Mouse (Mus musculus) hindbrain, embryonic 15.5 days (tissue): ENCODE results near the gene Drc7. TPM values are rescaled to one million over a fixed set of nuclear protein-coding genes. Genes with fewer than 3 reads are reported as not detected.

Experiments
- ATAC-seq: fragments of 200-750 bp; cut with Nextera tagmentation; 2 replicates; pipeline ENCODE4 v1.8.0; 2017; ENCODE audit warnings: low read depth, moderate number of reproducible peaks, moderate TSS enrichment; ENCODE audit not compliant: low FRiP score
- H3K27ac ChIP-seq: fragments of 300-500 bp; sonication (generic); replicated peaks from 2 replicates; pipeline ENCODE4 v1.5.1; 2015; ENCODE audit warnings: mild to moderate bottlenecking, inconsistent platforms
- H3K27me3 ChIP-seq: fragments of 300-500 bp; sonication (generic); 2 replicates; pipeline ENCODE4 v1.6.1; 2015; ENCODE audit warnings: control low read depth, inconsistent platforms
- H3K36me3 ChIP-seq: fragments of 300-500 bp; sonication (generic); 2 replicates; pipeline ENCODE4 v1.6.1; 2015; ENCODE audit warnings: control low read depth, inconsistent platforms
- H3K4me1 ChIP-seq: fragments of 300-500 bp; sonication (generic); replicated peaks from 2 replicates; pipeline ENCODE4 v1.6.1; 2015; ENCODE audit warnings: control low read depth, inconsistent platforms
- H3K4me2 ChIP-seq: fragments of 300-500 bp; sonication (generic); 2 replicates; pipeline ENCODE4 v1.6.1; 2015; ENCODE audit warnings: moderate library complexity, mild to moderate bottlenecking, inconsistent platforms
- H3K4me3 ChIP-seq: fragments of 300-500 bp; sonication (generic); 2 replicates; pipeline ENCODE4 v1.5.1; 2015; ENCODE audit warnings: mild to moderate bottlenecking, inconsistent platforms
- H3K9ac ChIP-seq: fragments of 300-500 bp; sonication (generic); 2 replicates; pipeline ENCODE4 v1.6.1; 2015; ENCODE audit warnings: inconsistent platforms
- H3K9me3 ChIP-seq: fragments of 300-500 bp; sonication (generic); 2 replicates; pipeline ENCODE4 v1.6.1; 2016; ENCODE audit warnings: control low read depth, inconsistent platforms
- WGBS: fragments of 180-500 bp; shearing (Covaris S2); methylation state at CpG from one replicate; pipeline ENCODE4 v1.1.7; 2015; 5-methylcytosine and 5-hydroxymethylcytosine counted together
- polyA plus RNA-seq: library from polyadenylated mRNA; unstranded; fragments of >200 nt; fragmentation: Nextera tagmentation; extraction: Ambion mirVana; gene quantifications from 2 replicates; pipeline ENCODE4 v1.2.1, GENCODE M21; 2015

Drc7 gene
- polyA plus RNA-seq, 1 experiment from 2014 or later: 2.4 TPM

DNA sequence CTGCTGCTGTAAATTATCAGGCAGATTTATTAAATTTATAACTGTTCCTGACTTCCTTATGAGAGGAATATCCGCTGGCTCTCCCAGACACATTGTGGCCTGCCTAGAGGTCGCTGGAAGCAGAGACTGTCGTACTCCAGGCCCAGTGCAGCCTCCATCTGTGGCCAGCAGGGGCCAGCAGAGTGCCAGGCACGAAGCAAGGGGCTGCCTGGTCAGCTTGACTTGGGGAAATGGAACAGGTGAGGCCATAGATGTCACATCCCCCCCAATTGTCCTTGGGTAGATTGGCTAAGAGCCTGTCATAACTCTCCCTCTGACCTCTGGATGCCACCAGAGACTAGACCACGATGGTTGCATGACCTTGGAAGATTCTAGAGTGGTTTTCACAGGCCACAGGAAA lies 44.1 kb downstream of the Drc7 start:
- peak; percentile 60; the same call in 1 of the 2 replicates for ATAC-seq
- no peaks in the 10 kb centered on the region for H3K4me1 ChIP-seq
- H3K36me3 ChIP-seq: peaks cover 60% of the 10 kb centered on the region
- WGBS: 22% methylated on average over 5 of the region's 5 CpGs
- no peaks in the 10 kb centered on the region for H3K9me3 ChIP-seq
- no peak overlapping the region for H3K9ac ChIP-seq
- H3K4me2 ChIP-seq: no peak overlapping the region
- no peak overlapping the region for H3K4me3 ChIP-seq
- no peak overlapping the region for H3K27ac ChIP-seq
- H3K27me3 ChIP-seq: no peaks in the 10 kb centered on the region

DNA sequence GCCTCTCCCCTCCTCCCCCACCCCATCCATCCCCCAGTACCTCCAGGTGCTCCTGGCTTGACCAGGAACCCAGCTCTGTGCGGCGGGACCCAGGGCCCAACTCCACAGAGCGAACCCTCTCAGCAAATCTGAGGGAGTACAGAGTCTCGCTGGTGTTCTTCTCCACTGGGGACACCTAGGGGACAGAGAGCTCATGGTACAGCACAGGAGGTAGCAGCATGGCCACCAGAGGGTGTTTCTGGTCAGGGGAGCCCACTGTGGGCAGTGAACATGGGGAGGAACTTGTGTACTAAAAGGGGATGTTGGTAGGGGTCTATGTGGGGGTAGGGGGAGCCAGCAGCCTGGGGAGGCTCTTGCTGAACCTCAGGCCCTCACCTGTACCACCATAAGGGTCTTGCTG lies 47.1 kb downstream of the Drc7 start:
- Histone ChIP-seq H3K9me3 (no peaks in the 10 kb centered on the region), H3K27ac (no peak overlapping the region), H3K4me3 (no peak overlapping the region), H3K27me3 (no peaks in the 10 kb centered on the region), H3K4me1 (no peaks in the 10 kb centered on the region), H3K36me3 (peaks cover 54% of the 10 kb centered on the region), H3K9ac (no peak overlapping the region), H3K4me2 (no peak overlapping the region)
- ATAC-seq: no peak
- 80% methylated on average over 4 of the region's 4 CpGs for WGBS

DNA sequence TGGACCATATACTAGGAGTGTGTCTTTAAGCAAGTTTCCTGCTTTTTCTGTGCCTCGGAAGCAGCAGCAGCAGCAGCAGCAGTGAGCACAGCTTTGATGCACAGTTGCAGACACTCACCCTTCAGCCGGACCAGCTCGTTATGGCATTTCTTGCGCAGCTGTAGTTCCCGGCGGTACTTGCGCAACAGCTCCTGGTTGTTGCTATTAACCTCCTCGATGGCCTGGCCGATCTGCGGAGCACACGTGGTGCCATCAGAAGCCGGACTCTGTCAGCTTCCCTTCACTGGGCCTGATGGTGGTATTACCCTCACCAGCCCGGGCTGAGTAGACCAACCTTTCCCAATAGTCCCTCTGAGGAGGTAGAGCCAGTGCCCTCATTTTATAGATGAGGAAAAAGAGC lies 52.4 kb downstream of the Drc7 start:
- Histone ChIP-seq H3K36me3 (peaks cover 34% of the 10 kb centered on the region), H3K4me3 (no peak overlapping the region), H3K9me3 (no peaks in the 10 kb centered on the region), H3K27ac (no peak overlapping the region), H3K4me2 (no peak overlapping the region), H3K27me3 (no peaks in the 10 kb centered on the region), H3K9ac (no peak overlapping the region), H3K4me1 (no peaks in the 10 kb centered on the region)
- WGBS: 89% methylated on average over 13 of the region's 13 CpGs
- no peak for ATAC-seq

DNA sequence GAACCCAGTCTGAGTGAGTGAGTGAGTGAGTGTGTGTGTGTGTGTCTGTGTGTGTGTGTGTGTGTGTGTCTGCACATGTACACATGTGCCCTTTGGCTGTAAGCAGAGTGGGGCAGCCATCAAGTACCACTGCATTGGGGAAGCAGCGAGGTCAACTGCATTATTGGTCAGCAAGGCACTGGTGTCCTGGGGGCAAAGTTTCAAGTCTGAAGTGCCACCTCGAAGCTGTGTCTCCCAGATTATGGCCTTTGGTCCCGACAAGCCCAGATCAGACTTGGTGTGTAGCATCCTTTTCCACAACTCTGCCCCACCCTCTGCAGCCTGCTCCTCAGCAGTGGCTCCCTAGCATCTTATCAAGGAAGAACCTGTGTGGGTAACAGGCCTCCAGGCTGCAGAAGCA lies 57.7 kb downstream of the Drc7 start:
- Histone ChIP-seq H3K9me3 (no peaks in the 10 kb centered on the region), H3K27ac (no peak overlapping the region), H3K9ac (no peak overlapping the region), H3K36me3 (peaks cover 14% of the 10 kb centered on the region; the same call in 1 of the 2 replicates), H3K4me3 (no peak overlapping the region), H3K27me3 (no peaks in the 10 kb centered on the region), H3K4me2 (no peak overlapping the region), H3K4me1 (no peaks in the 10 kb centered on the region)
- WGBS: 92% methylated on average over 3 of the region's 3 CpGs
- no peak for ATAC-seq

DNA sequence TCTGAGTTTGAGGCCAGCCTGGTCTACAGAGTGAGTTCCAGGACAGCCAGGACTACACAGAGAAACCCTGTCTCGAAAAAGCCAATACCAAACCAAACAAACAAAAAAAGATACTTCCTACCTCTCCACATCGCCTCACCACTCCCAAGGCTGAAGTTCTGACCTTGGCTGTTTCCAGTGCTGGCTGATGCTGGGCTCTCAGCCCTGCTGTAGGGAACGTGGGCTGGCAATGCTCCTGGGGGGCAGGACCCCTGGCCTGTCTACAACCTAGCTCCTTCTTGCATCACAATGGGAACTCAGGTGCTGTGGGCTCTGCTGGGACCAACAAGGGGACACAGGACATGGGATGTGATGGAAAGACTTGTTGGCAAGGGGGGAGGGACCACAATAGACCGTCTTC lies 58.2 kb downstream of the Drc7 start:
- H3K9me3 ChIP-seq: no peaks in the 10 kb centered on the region
- no peaks in the 10 kb centered on the region for H3K27me3 ChIP-seq
- H3K4me2 ChIP-seq: no peak overlapping the region
- no peak overlapping the region for H3K9ac ChIP-seq
- H3K36me3 ChIP-seq: peaks cover 9% of the 10 kb centered on the region; the same call in 1 of the 2 replicates
- no peak overlapping the region for H3K4me3 ChIP-seq
- H3K4me1 ChIP-seq: no peaks in the 10 kb centered on the region
- no peak for ATAC-seq
- WGBS: 84% methylated on average over 4 of the region's 4 CpGs
- H3K27ac ChIP-seq: no peak overlapping the region

DNA sequence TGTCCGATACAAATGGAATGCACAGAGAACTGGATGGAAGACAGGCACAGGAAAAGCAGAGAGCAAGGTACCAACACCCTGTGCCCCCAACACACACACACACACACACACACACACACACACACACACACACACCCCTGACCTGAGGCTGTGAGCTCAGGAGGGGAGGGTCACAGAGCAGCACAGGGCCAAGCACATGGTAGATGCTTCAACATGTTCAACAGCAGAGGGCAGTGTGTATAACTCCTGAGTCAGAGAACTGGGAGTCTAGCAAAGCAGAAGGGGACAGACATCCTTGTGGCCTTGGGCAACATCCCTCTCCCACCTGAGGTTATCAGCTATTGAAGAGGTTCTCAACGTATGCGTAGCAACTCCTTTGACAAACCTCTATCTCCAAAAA lies 58.8 kb downstream of the Drc7 start:
- Histone ChIP-seq H3K9ac (no peak overlapping the region), H3K4me3 (no peak overlapping the region)
- WGBS: 78% methylated on average over 3 of the region's 3 CpGs

DNA sequence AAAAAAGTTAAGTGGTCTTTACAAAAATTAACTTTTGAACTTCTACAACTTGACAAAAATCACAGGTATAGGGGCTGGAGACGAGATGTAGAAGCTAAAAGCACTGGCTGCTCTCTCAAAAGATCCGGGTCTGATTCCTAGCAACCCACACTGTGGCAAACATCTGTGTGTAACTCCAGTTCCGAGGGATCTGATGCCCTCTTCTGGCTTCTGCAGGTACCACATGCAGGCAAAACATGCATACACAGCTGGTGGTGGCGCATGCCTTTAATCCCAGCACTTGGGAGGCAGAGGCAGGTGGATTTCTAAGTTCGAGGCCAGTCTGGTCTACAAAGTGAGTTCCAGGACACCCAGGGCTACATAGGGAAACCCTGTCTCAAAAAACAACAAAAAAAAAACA lies 68.6 kb downstream of the Drc7 start:
- ATAC-seq: no peak
- Histone ChIP-seq H3K9me3 (no peaks in the 10 kb centered on the region), H3K27ac (no peak overlapping the region), H3K4me1 (0 out of 2 replicates have a peak, but pooled peaks cover 3% of the 10 kb centered on the region), H3K27me3 (no peaks in the 10 kb centered on the region), H3K36me3 (peaks cover 4% of the 10 kb centered on the region; the same call in 1 of the 2 replicates), H3K4me2 (no peak overlapping the region), H3K9ac (no peak overlapping the region), H3K4me3 (no peak overlapping the region)
- WGBS: 90% methylated on average over 5 of the region's 5 CpGs

More for the DNA sequence above, 58.8 kb downstream of the Drc7 start:
- Histone ChIP-seq H3K36me3 (0 out of 2 replicates have a peak, but pooled peaks cover 6% of the 10 kb centered on the region), H3K4me2 (no peak overlapping the region), H3K4me1 (no peaks in the 10 kb centered on the region), H3K27me3 (no peaks in the 10 kb centered on the region), H3K27ac (no peak overlapping the region), H3K9me3 (no peaks in the 10 kb centered on the region)
- ATAC-seq: peak; percentile 79; the same call in 1 of the 2 replicates

DNA sequence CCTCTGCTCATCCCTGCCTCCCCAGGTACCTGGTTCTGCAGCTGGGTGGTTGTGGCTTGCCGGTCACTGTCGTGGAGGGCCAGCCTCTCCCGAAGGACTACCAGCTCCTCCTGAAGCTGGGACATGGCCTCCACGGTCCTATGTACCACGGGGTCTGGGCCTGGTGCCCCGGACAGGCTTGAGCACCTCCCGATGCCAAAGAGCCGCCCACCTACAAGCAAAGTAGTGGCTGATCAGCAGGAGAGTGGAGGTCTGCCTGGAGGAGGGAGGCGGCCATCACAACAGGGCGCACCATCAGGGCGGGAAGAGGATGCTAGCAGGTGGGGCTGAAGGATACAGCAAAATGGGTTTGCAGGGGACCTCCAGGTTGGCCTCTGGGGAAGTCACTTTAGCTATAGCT lies 71.6 kb downstream of the Drc7 start:
- Histone ChIP-seq H3K36me3 (peaks cover 4% of the 10 kb centered on the region; the same call in 1 of the 2 replicates), H3K9ac (no peak overlapping the region), H3K27me3 (no peaks in the 10 kb centered on the region), H3K4me1 (0 out of 2 replicates have a peak, but pooled peaks cover 3% of the 10 kb centered on the region), H3K9me3 (no peaks in the 10 kb centered on the region), H3K27ac (no peak overlapping the region), H3K4me2 (no peak overlapping the region), H3K4me3 (no peak overlapping the region)
- no peak for ATAC-seq
- WGBS: 91% methylated on average over 11 of the region's 11 CpGs

DNA sequence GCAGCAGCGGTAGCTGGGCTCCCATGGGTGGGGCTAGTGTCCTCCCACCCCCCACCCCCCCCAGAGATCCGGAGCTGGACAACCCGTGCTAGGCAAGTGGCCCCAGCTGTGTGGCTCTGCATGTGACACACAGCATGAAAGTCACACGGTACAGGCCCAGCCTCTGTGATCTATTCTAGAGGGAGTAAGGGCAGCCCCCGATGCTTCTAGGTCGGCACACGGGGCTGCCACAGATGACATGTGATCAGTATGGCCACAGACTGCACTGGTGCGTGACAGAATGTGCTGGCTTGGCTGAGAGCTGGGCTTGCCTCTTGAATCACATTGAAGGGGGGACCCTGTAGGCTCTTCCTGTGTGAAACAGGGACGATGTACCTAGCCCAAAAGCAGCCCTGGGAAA lies 72.8 kb downstream of the Drc7 start:
- Histone ChIP-seq H3K9ac (no peak overlapping the region), H3K4me2 (no peak overlapping the region), H3K4me3 (no peak overlapping the region), H3K27ac (no peak overlapping the region), H3K9me3 (no peaks in the 10 kb centered on the region), H3K36me3 (peaks cover 9% of the 10 kb centered on the region; the same call in 1 of the 2 replicates), H3K4me1 (no peaks in the 10 kb centered on the region), H3K27me3 (no peaks in the 10 kb centered on the region)
- 47% methylated on average over 9 of the region's 9 CpGs for WGBS
- ATAC-seq: 0 out of 2 replicates have a peak, but pooled peaks have one; percentile 27

Other genes with a start within 250 kb of the Drc7 start
- 0.46 and 0.87 TPM in 2 replicates for gene Ccl17, start 244.7 kb upstream of the Drc7 start, polyA plus RNA-seq
- gene Coq9, start 216.8 kb upstream of the Drc7 start, polyA plus RNA-seq: 57.6 and 59.6 TPM in 2 replicates
- gene Ciapin1, start 216.7 kb upstream of the Drc7 start, polyA plus RNA-seq: 194 and 197 TPM in 2 replicates
- gene Polr2c, start 197.7 kb upstream of the Drc7 start, polyA plus RNA-seq: 111 TPM in 2 replicates
- gene Dok4, start 178.8 kb upstream of the Drc7 start, polyA plus RNA-seq: 84.1 and 88.9 TPM in 2 replicates
- 6.6 and 7.6 TPM in 2 replicates for gene Ccdc102a, start 137.0 kb upstream of the Drc7 start, polyA plus RNA-seq
- 0.17 and 0.25 TPM in 2 replicates for gene Adgrg5, start 131.4 kb upstream of the Drc7 start, polyA plus RNA-seq
- 116 and 122 TPM in 2 replicates for gene Adgrg1, start 80.4 kb upstream of the Drc7 start, polyA plus RNA-seq
- gene Adgrg3, start 37.4 kb upstream of the Drc7 start, polyA plus RNA-seq: 0.79 and 0.95 TPM in 2 replicates
- 42.2 and 49.9 TPM in 2 replicates for gene Katnb1, start 26.1 kb downstream of the Drc7 start, polyA plus RNA-seq
- 26.5 and 30.2 TPM in 2 replicates for gene Kifc3, start 147.7 kb downstream of the Drc7 start, polyA plus RNA-seq